Mouse (Mus musculus) B cell, adult (primary cell): ENCODE measurements around the gene Washc3. TPM values are rescaled to one million over a fixed set of nuclear protein-coding genes. Genes with fewer than 3 reads are reported as not detected.

Experiments used
- total RNA-seq: library from RNA; stranded (reverse); gene quantifications from 4 replicates; pipeline ENCODE4 v1.2.4, GENCODE M21; 2023; ENCODE audit not compliant: inconsistent age

The Washc3 gene
- total RNA-seq = 27.4 to 30.1 TPM (median 28.7 TPM) in 4 replicates

GRCm38 (mm10) chr10:88200951-88201638, at the start of gene Washc3:
Washc3 (plus strand) TSS chr10:88201093.

Other genes starting within 250 kb of the Washc3 start
- not detected in 4 replicates for gene Pmch, start 110.0 kb upstream of the Washc3 start, total RNA-seq
- gene Parpbp, start 54.2 kb upstream of the Washc3 start, total RNA-seq = 0.51 to 0.93 TPM (median 0.79 TPM) in 4 replicates
- 8.5 to 9.9 TPM (median 9.0 TPM) in 4 replicates for gene Nup37, start 54.1 kb upstream of the Washc3 start, total RNA-seq
- 0.36 to 0.87 TPM (median 0.74 TPM) in 4 replicates for gene Dram1, start 178.0 kb downstream of the Washc3 start, total RNA-seq
- 43.1 to 53.0 TPM (median 48.9 TPM) in 4 replicates for gene Gnptab, start 178.0 kb downstream of the Washc3 start, total RNA-seq